Mouse (Mus musculus) MEL (cell line): ENCODE measurements around the gene Milr1. TPM values are rescaled to one million over a fixed set of nuclear protein-coding genes. Genes with fewer than 3 reads are reported as not detected.

Source experiments
- DNase-seq: peaks from one replicate; pipeline ENCODE4 v3.0.0; 2011; ENCODE audit warnings: low read depth, low spot score
- H3K27ac ChIP-seq: 2 replicates; pipeline ENCODE4 v1.5.1; 2012; ENCODE audit warnings: low read depth, mild to moderate bottlenecking, control low read depth, low read length, moderate library complexity; ENCODE audit not compliant: control insufficient read depth
- H3K27me3 ChIP-seq, 2 experiments: fragments of 150-350 bp in 1 of 2; sonication (generic) in 1 of 2; 2 replicates each; pipeline ENCODE4 v1.6.1; 2012; ENCODE audit warnings: low read length in 2 of 2, mild to moderate bottlenecking in 2 of 2, improper control_type of control experiment in 1 of 2, moderate library complexity in 1 of 2; ENCODE audit not compliant: insufficient read depth in 2 of 2, control insufficient read depth in 1 of 2
- H3K36me3 ChIP-seq, 2 experiments: 2 replicates each; pipeline ENCODE4 v1.6.1; 2012 to 2014; ENCODE audit warnings: low read length in 2 of 2, improper control_type of control experiment in 1 of 2, inconsistent platforms in 1 of 2, mild to moderate bottlenecking in 1 of 2; ENCODE audit not compliant: insufficient read depth in 2 of 2, control insufficient read depth in 1 of 2
- H3K4me1 ChIP-seq, 2 experiments: fragments of 150-350 bp in 1 of 2; sonication (generic) in 1 of 2; 2 replicates each; pipeline ENCODE4 v1.6.1; 2012; ENCODE audit warnings: low read length in 2 of 2, improper control_type of control experiment in 1 of 2, mild to moderate bottlenecking in 1 of 2; ENCODE audit not compliant: insufficient read depth in 2 of 2, control insufficient read depth in 1 of 2
- H3K4me3 ChIP-seq, 2 experiments: fragments of 150-350 bp in 1 of 2; sonication (generic) in 1 of 2; 2 replicates each; pipeline ENCODE4 v1.5.1; 2012; ENCODE audit warnings: low read depth in 2 of 2, low read length in 2 of 2, mild to moderate bottlenecking in 2 of 2, moderate library complexity in 2 of 2, control low read depth in 1 of 2, improper control_type of control experiment in 1 of 2; ENCODE audit not compliant: control insufficient read depth in 1 of 2, insufficient read depth in 1 of 2
- H3K79me2 ChIP-seq: 2 replicates; pipeline ENCODE4 v1.6.1; 2012; ENCODE audit warnings: mild to moderate bottlenecking, low read length, moderate library complexity; ENCODE audit not compliant: control insufficient read depth, poor library complexity, insufficient read depth
- H3K9ac ChIP-seq: 2 replicates; pipeline ENCODE4 v1.6.1; 2012; ENCODE audit warnings: low read depth, mild to moderate bottlenecking, control low read depth, low read length, moderate library complexity; ENCODE audit not compliant: control insufficient read depth, poor library complexity, severe bottlenecking
- H3K9me3 ChIP-seq: fragments of 150-350 bp; sonication (generic); replicated peaks from 2 replicates; pipeline ENCODE4 v1.6.1; 2012; ENCODE audit warnings: mild to moderate bottlenecking, low read length, improper control_type of control experiment, moderate library complexity; ENCODE audit not compliant: insufficient read depth
- BHLHE40 ChIP-seq: IDR thresholded peaks from 2 replicates; pipeline ENCODE4 v1.6.1; 2012; ENCODE audit warnings: low read depth, mild to moderate bottlenecking, inconsistent platforms, low read length, improper control_type of control experiment, borderline replicate concordance
- CHD1 ChIP-seq: IDR thresholded peaks from 2 replicates; pipeline ENCODE4 v1.6.1; 2012; ENCODE audit warnings: low read depth, mild to moderate bottlenecking, inconsistent platforms, low read length, improper control_type of control experiment
- CHD2 ChIP-seq: IDR thresholded peaks from 2 replicates; pipeline ENCODE4 v1.6.1; 2011; ENCODE audit warnings: low read length, improper control_type of control experiment
- CTCF ChIP-seq, 3 experiments: IDR thresholded peaks in 2 of 3; conservative IDR thresholded peaks in 1 of 3; 2 replicates each; pipeline ENCODE4 v1.5.1; 2011 to 2012; ENCODE audit warnings: low read length in 3 of 3, low read depth in 2 of 3, mild to moderate bottlenecking in 2 of 3, improper control_type of control experiment in 1 of 3, inconsistent platforms in 1 of 3, mixed read lengths in 1 of 3, moderate library complexity in 1 of 3; ENCODE audit not compliant: control insufficient read depth in 1 of 3, insufficient read depth in 1 of 3, poor library complexity in 1 of 3, severe bottlenecking in 1 of 3
- ELF1 ChIP-seq: IDR thresholded peaks from 2 replicates; pipeline ENCODE4 v1.6.1; 2014; ENCODE audit warnings: low read depth, mild to moderate bottlenecking, inconsistent platforms, low read length, improper control_type of control experiment, moderate library complexity
- EP300 ChIP-seq, 2 experiments: IDR thresholded peaks; 2 replicates each; pipeline ENCODE4 v1.6.1; 2011; ENCODE audit warnings: improper control_type of control experiment in 2 of 2, low read length in 2 of 2, low read depth in 1 of 2, mild to moderate bottlenecking in 1 of 2
- ETS1 ChIP-seq: IDR thresholded peaks from 2 replicates; pipeline ENCODE4 v1.6.1; 2012; ENCODE audit warnings: low read depth, mild to moderate bottlenecking, inconsistent platforms, low read length, improper control_type of control experiment, moderate library complexity
- GABPA ChIP-seq: IDR thresholded peaks from 2 replicates; pipeline ENCODE4 v1.6.1; 2012; ENCODE audit warnings: low read depth, mild to moderate bottlenecking, inconsistent platforms, low read length, improper control_type of control experiment, moderate library complexity
- GATA1 ChIP-seq: IDR thresholded peaks from 2 replicates; pipeline ENCODE4 v1.6.1; 2011; ENCODE audit warnings: low read depth, low read length, improper control_type of control experiment
- HCFC1 ChIP-seq: IDR thresholded peaks from 2 replicates; pipeline ENCODE4 v1.6.1; 2012; ENCODE audit warnings: low read depth, mild to moderate bottlenecking, inconsistent platforms, low read length, improper control_type of control experiment, moderate library complexity
- KAT2A ChIP-seq: conservative IDR thresholded peaks from 2 replicates; pipeline ENCODE4 v1.6.1; 2012; ENCODE audit warnings: low read depth, low read length, improper control_type of control experiment, inconsistent platforms
- MAFK ChIP-seq: IDR thresholded peaks from 2 replicates; pipeline ENCODE4 v1.6.1; 2011; ENCODE audit warnings: low read depth, mild to moderate bottlenecking, low read length, improper control_type of control experiment, borderline replicate concordance
- MEF2A ChIP-seq: IDR thresholded peaks from 2 replicates; pipeline ENCODE4 v1.6.1; 2014; ENCODE audit warnings: low read depth, mild to moderate bottlenecking, inconsistent platforms, low read length, improper control_type of control experiment; ENCODE audit not compliant: poor library complexity, insufficient replicate concordance, severe bottlenecking; ENCODE audit errors: extremely low read depth
- MXI1 ChIP-seq: IDR thresholded peaks from 2 replicates; pipeline ENCODE4 v1.6.1; 2011; ENCODE audit warnings: mild to moderate bottlenecking, low read depth, low read length, improper control_type of control experiment
- MYB ChIP-seq: IDR thresholded peaks from 2 replicates; pipeline ENCODE4 v1.6.1; 2011; ENCODE audit warnings: mild to moderate bottlenecking, low read depth, low read length, improper control_type of control experiment
- MYC ChIP-seq: IDR thresholded peaks from 2 replicates; pipeline ENCODE4 v1.6.1; 2011; ENCODE audit warnings: low read depth, mild to moderate bottlenecking, low read length, improper control_type of control experiment, moderate library complexity
- NELFE ChIP-seq: IDR thresholded peaks from 2 replicates; pipeline ENCODE4 v1.6.1; 2011; ENCODE audit warnings: low read depth, low read length, improper control_type of control experiment
- NRF1 ChIP-seq: IDR thresholded peaks from 2 replicates; pipeline ENCODE4 v1.6.1; 2014; ENCODE audit warnings: low read depth, mild to moderate bottlenecking, inconsistent platforms, low read length, improper control_type of control experiment, moderate library complexity; ENCODE audit not compliant: poor library complexity, insufficient read depth, severe bottlenecking
- POLR2A ChIP-seq, 2 experiments: IDR thresholded peaks; 2 replicates each; pipeline ENCODE4 v1.6.1; 2011 to 2012; ENCODE audit warnings: low read length in 2 of 2, mild to moderate bottlenecking in 2 of 2, control low read depth in 1 of 2, improper control_type of control experiment in 1 of 2, low read depth in 1 of 2, moderate library complexity in 1 of 2; ENCODE audit not compliant: control insufficient read depth in 1 of 2, insufficient read depth in 1 of 2, poor library complexity in 1 of 2
- POLR2AphosphoS2 ChIP-seq: IDR thresholded peaks from 2 replicates; pipeline ENCODE4 v1.6.1; 2011; ENCODE audit warnings: low read length, improper control_type of control experiment
- RCOR1 ChIP-seq: IDR thresholded peaks from 2 replicates; pipeline ENCODE4 v1.6.1; 2012; ENCODE audit warnings: low read depth, mild to moderate bottlenecking, inconsistent platforms, low read length, improper control_type of control experiment
- SIN3A ChIP-seq: IDR thresholded peaks from 2 replicates; pipeline ENCODE4 v1.6.1; 2012; ENCODE audit warnings: low read length, improper control_type of control experiment, inconsistent platforms
- SMC3 ChIP-seq: IDR thresholded peaks from 2 replicates; pipeline ENCODE4 v1.6.1; 2011; ENCODE audit warnings: low read depth, low read length, improper control_type of control experiment
- TCF12 ChIP-seq: IDR thresholded peaks from 2 replicates; pipeline ENCODE4 v1.6.1; 2014; ENCODE audit warnings: low read depth, mild to moderate bottlenecking, inconsistent platforms, low read length, improper control_type of control experiment, moderate library complexity
- UBTF ChIP-seq: IDR thresholded peaks from 2 replicates; pipeline ENCODE4 v1.6.1; 2012; ENCODE audit warnings: low read depth, mild to moderate bottlenecking, inconsistent platforms, low read length, improper control_type of control experiment, moderate library complexity, borderline replicate concordance; ENCODE audit not compliant: insufficient read depth
- USF1 ChIP-seq: IDR thresholded peaks from 2 replicates; pipeline ENCODE4 v1.6.1; 2014; ENCODE audit warnings: low read depth, mild to moderate bottlenecking, inconsistent platforms, low read length, improper control_type of control experiment, moderate library complexity
- USF2 ChIP-seq, 2 experiments: IDR thresholded peaks; 2 replicates each; pipeline ENCODE4 v1.6.1; 2011 to 2012; ENCODE audit warnings: improper control_type of control experiment in 2 of 2, low read length in 2 of 2, borderline replicate concordance in 1 of 2, inconsistent platforms in 1 of 2, low read depth in 1 of 2, mild to moderate bottlenecking in 1 of 2; ENCODE audit not compliant: insufficient read depth in 1 of 2
- ZC3H11A ChIP-seq: IDR thresholded peaks from 2 replicates; pipeline ENCODE4 v1.6.1; 2012; ENCODE audit warnings: low read depth, mild to moderate bottlenecking, inconsistent platforms, low read length, improper control_type of control experiment
- ZMIZ1 ChIP-seq: IDR thresholded peaks from 2 replicates; pipeline ENCODE4 v1.6.1; 2012; ENCODE audit warnings: low read depth, mild to moderate bottlenecking, inconsistent platforms, low read length, improper control_type of control experiment, moderate library complexity
- ZNF384 ChIP-seq: IDR thresholded peaks from 2 replicates; pipeline ENCODE4 v1.6.1; 2012; ENCODE audit warnings: low read depth, mild to moderate bottlenecking, inconsistent platforms, low read length, improper control_type of control experiment
- polyA plus RNA-seq, 2 experiments: library from polyadenylated mRNA; stranded (reverse) in 1 of 2; unstranded in 1 of 2; fragments of >175 nt in 1 of 2; fragments of >200 nt in 1 of 2; gene quantifications; 2 replicates each; pipeline versions ENCODE4 v1.2.1 to v1.2.4; 2012; ENCODE audit warnings: low replicate concordance in 2 of 2, low read depth in 1 of 2; ENCODE audit not compliant: insufficient read length in 2 of 2, insufficient read depth in 1 of 2, missing spikeins in 1 of 2
- total RNA-seq: library from RNA; depleted of rRNA; stranded (reverse); fragments of 300-350 nt; gene quantifications from 2 replicates; pipeline ENCODE4 v1.2.3, GENCODE M21; 2012; rRNA removed

The Milr1 gene
- total RNA-seq: not detected in 2 replicates
- under 1 TPM in 1 of 2 experiments, not detected in 1; 0.26 TPM for polyA plus RNA-seq

DNA sequence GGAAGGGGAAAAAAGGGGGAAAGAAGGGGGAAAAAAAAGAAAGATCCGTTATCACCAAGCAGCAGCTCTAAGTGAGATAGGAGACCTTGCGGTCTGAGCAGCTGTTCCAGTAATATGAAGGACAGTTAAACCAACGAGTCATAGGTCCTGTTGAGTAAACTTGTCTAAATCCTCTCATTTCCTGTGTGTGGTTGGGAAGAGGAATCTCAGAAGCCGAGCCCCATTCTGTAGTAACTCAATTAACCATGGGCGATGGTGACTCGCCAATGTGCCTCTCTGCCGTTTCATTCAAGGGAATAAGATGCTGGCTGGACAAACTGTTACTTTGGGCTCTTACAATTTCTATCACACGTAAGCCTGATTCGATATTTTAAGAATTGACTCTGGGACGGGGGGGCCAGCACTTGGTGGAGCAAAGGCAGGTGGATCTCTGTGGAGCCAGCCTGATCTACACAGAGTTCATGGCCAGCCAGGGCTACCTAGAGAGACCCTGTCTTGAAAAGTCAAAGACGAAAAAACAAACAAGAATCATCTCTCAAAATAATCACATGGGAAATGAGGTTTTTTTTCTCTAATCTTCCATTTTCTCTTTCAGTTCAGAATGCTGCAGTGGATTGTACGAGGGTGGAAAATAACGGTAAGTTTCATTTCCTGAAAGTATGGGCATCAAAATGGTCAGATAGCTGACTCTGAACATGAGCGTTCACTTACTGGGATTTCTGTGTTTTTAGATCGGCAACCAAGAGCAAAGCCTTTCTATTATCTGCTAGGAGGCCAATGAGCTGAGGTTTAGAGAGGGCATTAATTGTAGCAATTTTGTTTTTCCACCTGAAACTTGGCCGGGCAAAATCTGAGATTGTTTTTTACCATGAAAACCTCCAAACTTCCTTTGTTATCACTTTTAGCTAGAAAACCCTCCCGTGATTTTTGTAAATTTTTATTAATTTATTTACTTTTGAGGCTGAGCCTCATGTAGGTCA is at the start of gene Milr1:
Milr1 (plus strand) TSS at position 188 of the 980 bp plus-strand sequence.
- peak within 1 kb of the TSS; percentile 26 to 35 for H3K4me3 ChIP-seq

DNA sequence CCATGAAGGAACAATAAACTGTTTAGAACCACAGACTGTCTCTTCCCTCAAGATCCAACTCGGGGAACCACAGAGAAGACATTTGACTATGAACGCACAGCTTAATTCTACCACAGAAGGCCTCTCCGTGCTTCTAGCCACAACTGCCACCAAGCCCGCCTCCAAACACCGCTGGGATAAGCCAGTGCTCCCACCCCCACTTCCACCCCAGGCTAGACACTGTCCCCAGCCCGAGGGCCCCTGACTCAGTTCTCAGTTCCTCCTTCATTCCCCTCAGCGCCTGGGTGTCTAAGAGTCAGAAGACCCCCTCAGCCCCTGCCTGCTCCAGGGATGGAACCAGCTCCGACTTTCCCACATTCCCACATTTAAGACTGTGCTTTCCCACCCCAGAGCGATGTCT is 49.4 kb upstream of the Milr1 start:
- no peak for TF ChIP-seq GATA1
- no peak for TF ChIP-seq MEF2A
- TF ChIP-seq ELF1: no peak
- no peak for TF ChIP-seq HCFC1
- no peak for TF ChIP-seq ZC3H11A
- TF ChIP-seq USF2 (IDR thresholded peaks at IDR 0.05; ENCODE audit: borderline replicate concordance in 1 of 2, insufficient read depth in 1 of 2, low read depth in 1 of 2, low read length in 2 of 2): no peak
- TF ChIP-seq CTCF (IDR thresholded peaks at IDR 0.05 in 2 of 3, conservative IDR thresholded peaks at IDR 0.05 in 1 of 3; ENCODE audit: control insufficient read depth in 1 of 3, insufficient read depth in 1 of 3, low read depth in 2 of 3, low read length in 3 of 3, poor library complexity in 1 of 3, severe bottlenecking in 1 of 3): no peak
- no peak for TF ChIP-seq MYC
- TF ChIP-seq MYB: no peak
- TF ChIP-seq NELFE: no peak
- no peak for TF ChIP-seq CHD1
- no peak for TF ChIP-seq SIN3A
- TF ChIP-seq SMC3: no peak
- TF ChIP-seq ETS1: no peak
- no peak for TF ChIP-seq TCF12
- TF ChIP-seq KAT2A: no peak
- no peak for DNase-seq
- Histone ChIP-seq H3K27ac (no peak overlapping the region), H3K9me3 (no peaks in the 10 kb centered on the region), H3K36me3 (no peaks in the 10 kb centered on the region), H3K27me3 (peaks cover 0 to 8% of the 10 kb centered on the region in 2 experiments; a peak in 3 of 4 replicates), H3K79me2 (no peaks in the 10 kb centered on the region), H3K4me1 (no peaks in the 10 kb centered on the region), H3K9ac (no peak overlapping the region), H3K4me3 (no peak overlapping the region)

More for the DNA sequence above, at the start of gene Milr1:
- Histone ChIP-seq H3K36me3 (peaks cover 0 to 19% of the 10 kb centered on the region in 2 experiments; a peak in 2 of 4 replicates), H3K9ac (peak within 1 kb of the TSS; percentile 33), H3K4me1 (peaks cover 0 to 24% of the 10 kb centered on the region in 2 experiments; a peak in 2 of 4 replicates), H3K27ac (no peak within 1 kb of the TSS), H3K79me2 (no peaks in the 10 kb centered on the region)
- TF ChIP-seq CHD1 (no peak), TCF12 (peak; percentile 86), ZMIZ1 (no peak), RCOR1 (peak; percentile 97), KAT2A (no peak), NRF1 (no peak), POLR2AphosphoS2 (no peak), SIN3A (peak; percentile 62; the same call in 1 of the 2 replicates), BHLHE40 (peak; percentile 43; the same call in 1 of the 2 replicates), USF1 (no peak), POLR2A (IDR thresholded peaks at IDR 0.05; ENCODE audit: control insufficient read depth in 1 of 2, insufficient read depth in 1 of 2, low read depth in 1 of 2, low read length in 2 of 2, poor library complexity in 1 of 2) (no peak), CHD2 (no peak), MYB (peak; percentile 77), ZC3H11A (no peak), MEF2A (no peak), GABPA (no peak), EP300 (IDR thresholded peaks at IDR 0.05; ENCODE audit: low read depth in 1 of 2, low read length in 2 of 2) (peak; percentile 80 to 81), ETS1 (peak; percentile 95), UBTF (no peak), MAFK (0 out of 2 replicates have a peak, but pooled peaks have one; percentile 44), ZNF384 (peak; percentile 87), MXI1 (peak; percentile 44; the same call in 1 of the 2 replicates), CTCF (IDR thresholded peaks at IDR 0.05 in 2 of 3, conservative IDR thresholded peaks at IDR 0.05 in 1 of 3; ENCODE audit: control insufficient read depth in 1 of 3, insufficient read depth in 1 of 3, low read depth in 2 of 3, low read length in 3 of 3, poor library complexity in 1 of 3, severe bottlenecking in 1 of 3) (no peak), GATA1 (peak; percentile 79)
- TF ChIP-seq, all 39 proteins: peak for 11
- Histone ChIP-seq H3K9me3 (no peaks in the 10 kb centered on the region), H3K27me3 (no peaks in the 10 kb centered on the region)
- peak; percentile 63 for DNase-seq
